Mouse (Mus musculus) adrenal gland, postnatal 10 days (tissue): ENCODE results near the gene Grm1. TPM values are rescaled to one million over a fixed set of nuclear protein-coding genes. Genes with fewer than 3 reads are reported as not detected.

Source experiments
- DNase-seq: peaks from one replicate; pipeline ENCODE4 v3.0.0; 2021; ENCODE audit warnings: mixed read lengths
- total RNA-seq, 2 experiments: library from RNA; stranded (reverse); gene quantifications; 2 replicates each; pipeline ENCODE4 v1.2.3; 2021

Grm1 gene
- total RNA-seq, 2 experiments from 2014 or later, result not detected

DNA sequence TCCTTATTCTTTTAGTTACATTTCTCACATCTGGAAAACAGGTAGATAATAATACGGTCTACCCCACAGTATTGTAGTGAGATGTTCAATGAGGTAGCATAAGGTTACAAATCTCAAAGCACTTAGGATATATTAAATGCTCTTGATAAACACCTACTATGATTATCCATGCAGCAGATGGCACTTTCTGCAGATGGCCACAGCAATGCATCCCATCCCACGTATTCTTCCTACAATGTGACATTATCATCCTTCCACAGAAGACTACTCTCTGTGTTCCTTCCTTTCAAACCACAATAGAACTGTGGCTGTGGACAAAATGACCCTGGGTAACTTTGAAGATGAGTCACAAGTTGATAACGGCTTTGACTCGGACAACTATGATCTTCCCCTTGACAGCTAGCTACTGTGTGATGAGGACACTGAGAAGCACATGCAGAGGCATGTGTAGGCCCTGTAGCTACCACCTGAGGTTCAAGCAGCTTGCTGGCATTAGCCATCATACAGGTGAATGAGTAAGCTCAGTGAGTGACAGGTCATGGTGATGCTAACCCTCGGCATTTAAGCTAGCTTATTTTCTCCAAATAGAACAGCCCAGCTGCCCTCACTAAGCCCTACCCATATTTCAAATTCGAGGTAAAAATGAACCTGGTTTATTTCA lies 117.5 kb downstream of the Grm1 start:
- DNase-seq, result no peak

DNA sequence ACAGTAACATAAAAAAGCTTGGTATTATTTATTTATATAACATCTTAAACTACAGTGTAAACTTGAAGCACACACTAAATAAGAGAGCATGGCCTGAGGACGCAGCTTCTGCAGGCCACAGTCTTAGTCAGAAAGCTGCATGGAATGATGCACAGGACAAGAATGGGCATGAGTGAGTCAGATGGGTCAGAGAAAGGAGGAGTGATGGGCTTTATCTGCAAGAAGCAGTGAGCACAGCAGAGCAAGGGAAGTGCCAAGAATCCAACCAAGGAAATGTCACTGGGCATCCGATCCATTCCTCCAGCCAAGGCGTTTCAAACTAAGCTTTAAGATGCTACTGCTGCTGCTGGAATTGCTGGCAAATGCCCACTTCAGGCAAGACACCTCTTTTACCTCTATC lies 131.6 kb downstream of the Grm1 start:
- no peak for DNase-seq

DNA sequence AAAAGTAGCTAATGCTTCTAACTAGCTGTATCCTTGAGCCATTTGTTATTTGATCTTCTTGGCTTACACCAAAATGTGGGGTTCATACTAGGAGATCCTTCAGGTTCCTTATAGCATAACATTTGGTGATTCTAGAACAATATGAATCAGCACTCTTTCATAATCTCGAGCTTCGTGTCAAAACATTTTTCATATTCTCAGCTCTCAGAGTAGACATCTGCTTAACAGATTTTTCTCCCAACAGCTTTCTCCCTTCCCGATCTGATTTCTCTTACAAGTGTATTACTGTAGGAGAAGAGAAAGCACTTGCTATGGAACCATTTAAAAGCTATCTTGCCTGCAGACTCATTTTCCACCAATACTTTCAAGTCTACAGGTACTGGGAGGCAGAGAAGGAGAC lies 133.0 kb downstream of the Grm1 start:
- no peak for DNase-seq

DNA sequence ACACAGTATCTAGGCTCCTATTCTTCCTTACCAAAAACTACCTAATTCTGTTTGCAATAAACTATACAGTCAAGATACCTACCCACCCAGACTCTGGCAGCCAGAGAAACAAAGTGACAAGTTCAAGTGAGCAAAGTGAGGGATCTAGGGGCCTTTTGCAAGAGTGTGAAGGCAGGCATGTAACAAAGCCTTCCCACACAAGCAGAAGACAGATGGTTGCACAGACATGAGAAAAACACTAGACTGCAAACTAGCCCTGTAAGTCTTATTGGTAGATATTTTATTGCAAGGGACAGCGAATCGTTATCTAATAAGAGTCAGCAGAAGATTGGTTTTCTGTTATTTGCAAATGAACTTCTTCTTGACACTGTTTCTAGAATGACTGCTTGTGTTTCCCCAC lies 134.6 kb downstream of the Grm1 start:
- no peak for DNase-seq

DNA sequence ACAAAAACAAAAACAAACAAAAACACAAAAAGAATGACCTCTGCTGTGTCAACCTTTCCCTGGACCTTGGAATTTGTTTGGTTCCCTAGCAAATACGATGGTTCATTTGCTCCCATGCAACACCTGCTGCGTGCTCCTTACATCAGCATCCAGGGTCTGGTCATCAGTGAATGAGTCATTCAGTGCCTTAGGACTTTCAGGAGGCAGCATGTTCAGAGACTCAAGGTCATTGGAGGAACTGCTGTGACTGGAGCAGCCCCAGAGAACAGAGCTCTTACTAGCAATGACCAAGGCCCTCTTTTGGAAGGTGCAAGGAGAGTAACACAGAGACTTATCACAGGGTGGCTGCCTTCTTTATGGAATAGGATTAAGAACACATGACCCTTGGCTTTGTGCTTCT lies 138.2 kb downstream of the Grm1 start:
- no peak for DNase-seq

DNA sequence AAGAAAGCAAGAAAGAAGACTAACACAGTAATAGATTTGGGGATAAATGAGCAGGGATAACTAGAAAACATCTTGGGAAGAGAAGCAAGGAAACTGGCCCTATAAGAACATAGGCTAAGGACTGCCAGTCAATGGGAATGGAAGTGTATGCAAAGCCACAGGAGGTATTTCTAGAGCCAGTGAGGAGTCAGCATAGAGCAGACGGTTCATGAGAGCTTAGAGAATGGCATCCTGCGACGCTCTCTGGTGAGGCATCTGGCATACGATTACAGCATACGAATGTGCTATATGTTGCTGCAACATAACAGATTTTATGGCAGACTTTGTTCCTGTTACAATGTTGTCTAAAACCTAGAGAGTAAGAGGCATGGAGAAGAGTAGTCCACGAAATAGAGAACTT lies 139.9 kb downstream of the Grm1 start:
- no peak for DNase-seq

DNA sequence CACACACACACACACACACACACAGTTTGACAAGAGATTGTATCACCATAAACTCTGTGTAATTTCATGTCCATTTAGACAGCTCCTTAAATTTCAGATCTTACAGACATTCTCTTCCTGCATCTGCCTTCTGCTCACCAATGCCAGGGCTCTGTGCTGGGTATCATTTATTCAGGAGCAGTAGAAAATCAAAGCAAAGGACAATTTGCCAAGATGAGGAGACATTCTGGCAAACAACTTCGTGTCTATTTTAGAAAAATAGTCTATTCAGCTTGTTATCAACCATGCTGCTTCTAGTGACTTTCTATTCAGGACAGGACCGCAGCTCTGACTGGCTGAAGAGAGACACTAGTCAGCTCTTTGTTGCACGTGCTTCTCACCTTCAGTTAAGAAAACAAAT lies 146.3 kb downstream of the Grm1 start:
- DNase-seq, result no peak

DNA sequence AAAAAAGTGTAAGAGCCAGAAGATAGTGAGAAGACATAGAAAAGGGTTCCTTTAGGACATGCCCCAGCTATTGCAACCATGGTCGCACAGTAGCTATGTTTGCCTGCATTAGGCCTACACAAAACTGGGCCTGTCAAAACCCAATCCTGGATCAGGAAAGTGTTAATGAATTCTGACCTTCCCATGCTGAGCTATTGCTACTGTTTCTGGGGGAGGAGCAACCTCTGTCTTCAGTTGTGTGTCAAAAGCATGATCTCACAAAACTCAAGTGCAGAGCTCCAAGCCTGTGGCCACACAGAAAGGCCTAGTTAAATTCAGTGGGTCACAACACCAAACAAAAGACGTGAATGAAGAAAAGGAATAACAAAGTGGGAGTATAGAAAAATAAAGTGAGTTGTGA lies 152.5 kb downstream of the Grm1 start:
- DNase-seq, result no peak

DNA sequence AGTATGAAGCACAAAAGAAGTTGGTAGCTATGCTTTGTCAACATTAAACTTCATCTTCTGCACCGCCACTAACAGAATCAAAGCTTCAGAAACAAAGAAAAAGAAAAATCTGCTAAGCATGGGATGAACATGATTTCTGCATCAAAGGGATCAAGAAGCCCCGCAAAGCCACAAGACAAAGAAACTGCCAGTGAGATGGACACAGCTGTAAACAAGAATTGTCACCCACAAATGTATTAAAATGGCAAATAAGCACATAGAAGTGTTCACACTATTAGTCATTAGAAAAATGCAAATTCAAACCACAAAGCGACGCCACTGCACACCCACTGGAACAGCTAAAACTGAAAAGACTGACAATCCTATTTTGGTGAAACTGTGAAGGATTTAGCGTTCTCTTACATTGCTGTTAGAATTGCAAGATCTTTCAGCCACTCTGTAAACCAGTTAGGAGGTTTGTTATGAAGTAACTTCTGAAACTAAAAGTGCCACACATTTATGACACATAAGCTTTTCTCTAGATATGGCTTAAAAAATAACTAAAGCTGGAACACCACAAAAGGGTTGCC lies 153.3 kb downstream of the Grm1 start:
- DNase-seq, result no peak

DNA sequence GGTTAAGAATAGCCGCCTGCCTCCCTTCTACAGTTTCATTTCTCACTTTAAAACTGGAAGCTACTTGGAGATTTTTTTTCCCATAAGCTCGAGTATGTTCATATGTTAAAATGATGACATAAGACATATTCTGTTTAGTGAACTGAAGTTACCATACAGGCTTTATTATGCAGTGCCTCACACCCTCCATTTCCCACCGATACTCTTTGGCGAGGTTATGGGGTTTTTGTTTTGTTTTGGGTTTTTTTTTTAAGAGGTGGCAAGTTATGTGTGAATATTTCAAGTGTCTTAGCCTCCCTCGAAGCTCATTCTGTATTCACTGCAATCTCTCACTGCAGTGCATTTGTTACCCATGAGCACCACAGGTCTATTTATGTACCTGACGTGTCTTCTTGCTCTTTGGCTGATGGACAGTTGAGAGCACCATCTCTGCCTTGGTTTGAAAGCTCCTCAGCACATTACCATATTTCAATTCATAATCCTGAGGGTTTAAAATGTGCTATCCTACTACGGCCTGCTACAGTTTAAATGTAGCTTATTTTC lies 164.2 kb downstream of the Grm1 start:
- DNase-seq, result no peak

DNA sequence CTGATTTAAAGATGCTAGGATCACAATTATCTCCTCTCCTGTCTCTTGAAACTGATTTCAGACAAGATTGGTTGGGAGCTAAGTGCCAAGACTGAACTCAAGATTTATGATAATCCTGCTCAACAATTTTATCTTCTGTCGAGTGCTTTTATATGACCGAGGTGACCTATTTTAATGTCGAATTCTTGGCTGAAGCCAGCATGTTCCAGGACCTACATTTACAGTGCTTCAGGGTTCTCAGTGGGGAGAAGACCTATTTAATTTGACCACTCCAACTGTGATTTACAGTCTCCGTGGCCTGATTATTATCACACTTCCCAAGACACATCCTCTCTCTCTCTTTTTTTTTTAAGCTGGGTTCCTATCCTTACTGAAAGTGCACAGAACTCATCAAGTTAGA lies 168.5 kb downstream of the Grm1 start:
- DNase-seq, result no peak

DNA sequence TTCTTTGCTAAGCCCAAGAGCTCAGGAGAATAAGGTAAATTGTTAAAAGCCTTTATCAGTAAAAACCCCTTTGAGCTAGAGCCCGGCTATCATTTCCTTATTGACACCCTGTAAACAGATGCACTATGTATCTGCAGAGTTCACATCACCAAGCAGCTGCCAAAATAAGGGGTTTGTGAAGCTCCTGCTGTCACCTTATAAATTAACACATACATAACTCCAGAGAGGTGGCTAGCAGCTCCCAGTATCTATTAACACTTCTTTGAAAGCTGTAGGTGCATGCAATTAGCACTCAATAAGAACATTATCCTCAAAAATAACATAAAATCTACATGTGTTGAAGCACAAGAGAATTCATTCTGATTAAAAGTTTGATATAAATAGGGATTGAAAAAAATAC lies 191.9 kb downstream of the Grm1 start:
- DNase-seq, result no peak

DNA sequence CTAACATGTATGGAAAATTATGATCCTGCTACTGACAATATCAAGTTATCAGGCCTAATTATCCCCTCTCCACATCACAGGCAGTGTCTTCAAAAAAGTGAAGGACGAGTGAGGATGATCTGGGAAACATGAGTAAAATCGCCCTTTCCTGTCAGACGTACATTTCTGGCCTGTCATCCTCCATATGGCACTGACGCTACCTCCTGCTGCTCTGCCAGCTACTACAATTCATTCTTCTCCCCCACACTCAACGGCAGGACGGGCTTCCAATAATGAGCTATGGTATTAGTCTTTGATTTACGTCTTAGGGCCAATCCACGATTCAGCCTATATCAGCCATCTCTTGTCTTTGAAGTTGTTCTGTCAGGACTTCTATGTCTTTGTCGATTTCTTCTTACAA lies 193.6 kb downstream of the Grm1 start:
- no peak for DNase-seq

DNA sequence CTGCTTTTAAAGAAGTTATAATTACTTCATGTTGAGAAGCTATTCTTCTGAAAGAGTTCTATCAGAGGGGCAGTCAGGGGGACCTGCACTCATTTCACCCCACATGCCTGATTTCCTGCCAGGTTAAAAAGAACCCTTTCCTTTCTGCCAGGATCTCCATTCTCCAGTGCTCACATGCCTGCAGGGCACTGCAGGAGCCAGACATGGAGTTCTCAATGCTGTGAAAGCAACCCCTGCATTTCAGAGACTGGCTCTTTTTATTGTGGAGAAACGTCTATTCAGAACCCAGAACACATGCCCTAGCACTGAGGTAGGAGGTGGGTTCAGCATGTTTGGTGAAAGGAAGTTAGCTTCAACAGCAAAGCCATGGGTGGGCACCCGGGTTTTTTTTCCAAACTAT lies 197.2 kb downstream of the Grm1 start:
- no peak for DNase-seq

DNA sequence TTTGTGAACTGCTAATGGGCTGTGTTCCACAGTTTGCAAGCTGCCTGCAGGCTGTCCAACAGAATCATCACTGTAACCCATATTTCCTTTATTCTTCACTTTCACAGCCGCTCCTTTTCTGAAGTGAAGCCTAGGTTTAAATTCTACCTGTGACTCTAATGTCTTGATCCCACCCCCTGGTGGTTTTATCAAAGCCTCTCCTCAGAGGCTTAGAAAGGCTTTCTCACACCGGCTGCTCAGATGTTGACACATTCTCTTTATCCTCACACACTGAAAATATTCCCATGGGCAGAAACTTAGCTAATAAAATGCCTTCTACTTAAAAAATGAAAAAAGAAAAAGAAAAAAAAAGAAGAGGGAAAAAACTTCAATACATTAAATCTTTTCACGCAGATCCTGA lies 210.0 kb downstream of the Grm1 start:
- DNase-seq, result no peak

DNA sequence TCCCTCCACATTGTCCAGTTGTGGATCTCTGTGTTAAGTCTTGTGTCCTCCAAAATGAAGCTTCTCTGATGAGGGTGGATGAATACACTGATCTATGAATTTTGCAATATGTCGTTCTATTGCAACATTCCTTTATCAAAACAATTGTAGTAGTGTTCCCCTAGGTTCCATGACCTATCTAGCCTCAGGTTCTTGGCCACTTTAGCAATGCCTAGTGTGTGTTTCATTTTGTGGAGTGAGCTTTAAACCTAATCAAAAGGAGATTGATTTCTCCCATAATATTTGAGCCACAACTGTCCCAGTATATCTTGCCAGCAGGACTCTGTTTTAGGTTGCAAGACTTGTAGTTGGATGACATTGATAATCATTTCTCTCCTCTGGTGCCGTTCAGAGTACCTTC lies 211.9 kb downstream of the Grm1 start:
- DNase-seq, result no peak

DNA sequence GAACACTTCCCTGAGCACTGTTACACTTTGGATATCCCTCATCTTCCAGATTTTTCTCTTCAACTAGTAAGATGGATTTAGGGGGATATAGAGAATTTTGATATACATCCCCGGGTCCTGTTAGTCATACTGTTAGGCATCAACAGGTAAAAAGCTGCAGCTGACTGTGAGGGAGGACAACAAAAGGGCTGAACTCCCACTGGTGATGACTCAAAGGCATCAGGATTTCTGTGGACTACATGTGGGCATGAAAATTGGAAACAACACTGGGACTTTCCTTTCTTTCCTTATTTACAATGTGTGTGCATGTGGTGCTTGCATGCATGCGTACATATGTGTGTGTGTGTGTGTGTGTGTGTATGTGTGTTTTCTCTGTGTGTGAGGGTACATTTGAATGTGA lies 215.9 kb downstream of the Grm1 start:
- DNase-seq, result no peak

DNA sequence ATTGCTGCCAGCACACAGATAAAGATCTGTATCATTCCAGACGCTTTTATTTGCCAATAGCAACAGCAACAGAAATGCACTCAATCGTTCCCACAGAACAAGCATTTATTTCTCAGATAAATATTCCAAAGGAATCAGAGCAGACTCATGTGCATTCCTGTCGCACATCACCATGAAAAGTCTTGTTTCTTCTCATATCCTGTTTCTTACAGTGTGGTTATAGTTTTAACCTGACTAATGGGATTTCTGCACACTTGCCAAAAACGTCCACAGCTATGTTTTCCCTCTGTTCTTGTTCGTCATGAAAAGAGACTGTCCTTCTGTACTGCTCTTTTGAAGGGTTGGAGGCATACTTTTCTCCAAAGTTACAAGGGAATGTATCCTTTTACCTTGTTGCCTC lies 217.4 kb downstream of the Grm1 start:
- no peak for DNase-seq

DNA sequence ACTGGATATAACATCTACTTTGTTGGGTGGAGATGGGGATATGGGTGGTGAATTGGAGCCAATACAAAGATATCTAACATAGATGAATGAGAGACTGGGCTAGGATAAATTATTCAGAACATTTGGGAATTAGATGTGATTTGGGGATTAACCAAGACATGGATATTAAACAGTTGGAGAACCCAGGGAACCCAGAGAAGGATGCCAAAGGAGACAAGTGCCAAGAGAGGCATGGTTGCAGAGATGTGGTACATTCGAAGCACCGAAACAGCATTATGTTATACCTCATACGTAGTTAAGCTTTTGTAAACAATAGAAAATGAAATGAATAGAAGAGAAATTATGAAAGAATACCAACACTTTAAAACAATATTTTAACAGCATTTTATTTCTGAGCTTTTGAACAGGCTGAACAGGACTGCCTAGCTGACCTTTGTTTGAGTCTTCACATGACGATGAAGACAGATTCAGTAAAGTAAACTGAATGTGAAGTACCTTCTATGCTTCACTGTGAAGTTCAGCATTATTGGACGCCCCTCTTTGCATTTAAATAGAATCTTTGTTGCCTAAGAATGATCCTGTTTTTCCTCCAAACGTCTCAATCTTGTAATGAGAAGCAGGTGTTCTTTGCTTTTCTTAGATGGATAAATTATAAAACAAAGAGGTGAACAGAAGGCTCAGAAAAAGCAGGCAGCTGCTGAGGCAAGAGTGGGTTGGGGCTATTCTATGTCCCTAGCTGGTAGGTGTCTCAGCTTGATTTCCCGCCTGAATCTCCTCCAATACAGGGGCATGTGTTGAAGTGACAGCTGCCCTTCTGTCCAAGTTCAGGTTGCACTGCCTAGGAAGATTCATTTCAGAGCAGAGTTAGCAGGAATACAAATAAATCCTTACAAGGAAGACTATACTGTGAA lies 234.5 kb downstream of the Grm1 start:
- no peak for DNase-seq

DNA sequence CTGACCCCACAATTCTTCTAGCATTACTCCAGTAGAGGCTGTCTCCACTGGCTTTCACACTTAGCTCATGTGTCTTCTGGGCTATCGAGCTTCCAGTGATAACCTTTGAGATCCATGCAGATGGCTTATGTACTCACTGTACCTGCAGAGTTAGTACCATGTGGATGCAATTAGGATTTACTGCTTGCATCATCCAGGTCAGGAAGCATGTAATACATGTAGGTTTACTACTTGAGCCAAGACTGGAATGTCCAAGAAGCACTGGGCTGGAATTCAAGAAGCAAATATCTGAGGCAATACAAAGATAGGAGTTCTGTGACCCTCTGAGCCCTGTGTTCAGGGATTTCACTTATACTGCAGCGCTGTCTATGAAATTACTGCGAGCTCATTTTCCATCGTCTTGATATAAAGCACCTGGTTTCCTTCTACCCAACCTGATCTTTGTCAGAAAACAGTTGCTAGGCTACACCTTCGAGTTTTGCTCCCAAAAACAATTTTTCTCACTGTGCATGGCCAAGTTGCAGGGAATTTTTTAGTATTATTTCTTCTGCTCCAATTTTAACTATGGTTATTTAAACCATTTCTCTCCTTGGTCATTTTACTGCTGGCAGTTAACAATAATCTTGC lies 237.0 kb downstream of the Grm1 start:
- no peak for DNase-seq

DNA sequence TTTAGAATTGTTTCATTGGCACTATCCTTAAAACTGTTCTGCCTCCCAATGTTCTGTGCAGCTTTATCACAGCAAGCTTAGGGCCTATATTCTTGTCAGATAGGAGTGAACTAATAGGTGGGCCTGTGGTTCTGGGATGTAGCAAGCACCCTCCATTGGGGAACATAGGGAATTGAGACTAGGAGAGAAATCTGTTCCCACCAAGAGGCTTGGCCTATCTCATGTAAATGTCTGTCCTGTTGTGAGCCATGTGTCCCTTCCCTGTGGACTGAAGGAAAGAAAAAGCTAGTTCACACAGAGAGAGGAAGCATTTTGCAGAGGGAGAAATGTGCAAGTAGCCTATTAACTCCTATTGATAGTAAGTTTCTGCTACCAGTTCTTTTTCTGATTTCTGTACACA lies 246.8 kb downstream of the Grm1 start:
- DNase-seq, result no peak

DNA sequence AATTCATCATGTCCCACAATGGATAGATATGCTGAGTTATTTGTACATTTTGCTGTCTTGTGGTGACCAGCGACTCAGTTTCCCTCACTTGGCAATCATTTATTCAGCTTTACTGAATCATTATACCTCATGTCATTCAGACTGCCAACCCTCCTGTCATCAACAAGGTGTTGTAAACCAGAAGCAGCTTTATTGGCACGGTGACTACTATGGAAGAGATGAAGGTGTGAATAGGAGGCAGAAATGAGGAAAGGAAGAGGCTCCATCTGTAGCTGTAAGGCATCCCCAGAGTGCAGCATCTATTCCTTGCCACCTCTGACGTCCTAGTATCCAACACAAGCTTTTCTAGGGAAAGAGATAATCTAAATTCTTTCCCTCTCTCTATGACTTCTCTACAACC lies 247.3 kb downstream of the Grm1 start:
- no peak for DNase-seq

DNA sequence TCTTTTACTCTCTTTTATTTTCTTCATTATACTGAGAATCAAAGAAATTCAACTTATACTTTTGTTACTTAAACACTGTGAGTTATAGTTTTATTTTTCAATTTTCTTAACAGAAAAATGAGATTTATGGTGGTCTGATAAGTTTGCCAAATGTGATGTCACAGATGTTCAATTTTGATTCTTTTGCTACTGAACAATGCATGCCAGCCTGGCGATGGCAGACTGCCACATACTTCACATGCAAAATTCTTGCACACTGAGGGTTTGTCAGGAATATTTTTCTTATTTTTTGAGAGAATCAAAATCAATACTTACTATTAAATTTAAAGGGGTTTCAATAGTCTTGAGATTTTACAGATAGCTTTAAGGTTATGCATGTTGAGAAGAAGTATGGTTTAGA lies 251.0 kb downstream of the Grm1 start:
- DNase-seq, result no peak
